Mouse (Mus musculus) B cell, adult 62 days (primary cell): ENCODE measurements around the gene Gm5796. TPM values are rescaled to one million over a fixed set of nuclear protein-coding genes. Genes with fewer than 3 reads are reported as not detected.

Experiments used
- total RNA-seq: library from RNA; stranded (reverse); gene quantifications from 4 replicates; pipeline ENCODE4 v1.2.4, GENCODE M21; 2023

Gene Gm5796
- total RNA-seq = 0.33 TPM in 1 of 4 replicates, not detected in the others

DNA sequence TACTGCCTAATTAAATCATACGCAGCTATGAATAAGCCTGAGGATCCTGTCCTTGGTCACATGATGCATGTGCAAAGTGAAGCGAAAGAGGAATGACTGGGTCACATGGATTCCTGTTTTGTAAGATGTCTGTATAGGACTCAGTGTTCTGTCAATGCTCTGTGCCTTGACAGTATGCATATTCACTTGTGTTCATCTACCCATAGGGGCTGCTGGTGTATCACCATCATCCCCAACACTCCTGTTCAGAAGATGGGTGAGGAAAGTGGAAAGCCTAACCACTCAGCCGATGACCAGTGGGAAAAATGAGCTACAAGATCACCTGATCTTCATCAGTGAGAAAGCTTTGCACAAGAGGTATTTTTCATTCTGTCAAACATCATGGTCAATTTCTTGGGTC, at the start of gene Gm5796:
Gm5796 (plus strand) TSS at position 301 of the 400 bp plus-strand sequence.

DNA sequence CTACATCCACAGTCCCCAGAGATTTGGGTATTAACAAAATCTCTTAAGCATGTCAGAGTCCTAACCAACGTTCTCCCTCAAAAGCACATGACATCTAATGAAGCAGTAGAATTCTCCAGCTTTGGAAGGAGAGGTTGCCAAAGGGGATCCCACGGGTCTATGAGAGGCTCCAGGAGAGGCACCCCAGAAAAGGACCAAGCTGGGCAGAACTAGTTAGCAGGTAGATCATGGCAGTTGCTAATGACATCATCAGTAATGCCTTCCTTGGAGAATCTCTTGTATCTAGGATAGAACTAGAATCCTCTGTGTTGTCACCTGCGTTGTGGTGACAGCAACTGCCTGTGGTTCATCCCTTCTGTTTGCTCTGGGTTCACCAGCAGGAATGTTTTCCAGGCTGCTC, 25.6 kb upstream of the Gm5796 start, which contains the start of gene Gm3099:
Gm3099 (plus strand) TSS at position 301 of the 400 bp plus-strand sequence.

DNA sequence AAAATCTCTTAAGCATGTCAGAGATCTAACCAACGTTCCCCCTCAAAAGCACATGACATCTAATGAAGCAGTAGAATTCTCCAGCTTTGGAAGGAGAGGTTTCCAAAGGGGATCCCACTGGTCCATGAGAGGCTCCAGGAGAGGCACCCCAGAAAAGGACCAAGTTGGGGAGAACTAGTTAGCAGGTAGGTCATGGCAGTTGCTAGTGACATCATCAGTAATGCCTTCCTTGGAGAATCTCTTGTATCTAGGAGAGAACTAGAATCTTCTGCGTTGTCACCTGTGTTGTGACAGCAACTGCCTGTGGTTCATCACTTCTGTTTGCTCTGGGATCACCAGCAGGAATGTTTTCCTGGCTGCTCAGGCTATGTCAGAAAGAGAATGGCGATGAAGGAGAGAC, 60.1 kb downstream of the Gm5796 start, which contains the start of gene Gm3115:
Gm3115 (plus strand) TSS at position 301 of the 400 bp plus-strand sequence.

Other genes starting within 250 kb of the Gm5796 start
- not detected in 4 replicates for gene Gm3002, start 213.9 kb upstream of the Gm5796 start, total RNA-seq
- not detected in 4 replicates for gene Gm3033, start 177.7 kb upstream of the Gm5796 start, total RNA-seq
- not detected in 4 replicates for gene Gm2916, start 139.8 kb upstream of the Gm5796 start, total RNA-seq
- not detected in 4 replicates for gene Gm3029, start 92.2 kb upstream of the Gm5796 start, total RNA-seq
- not detected in 4 replicates for gene Gm3095, start 60.4 kb upstream of the Gm5796 start, total RNA-seq
- not detected in 4 replicates for gene Gm3099, start 25.5 kb upstream of the Gm5796 start, total RNA-seq
- not detected in 4 replicates for gene Gm3115, start 60.2 kb downstream of the Gm5796 start, total RNA-seq
- not detected in 4 replicates for gene Gm8108, start 86.6 kb downstream of the Gm5796 start, total RNA-seq
- not detected in 4 replicates for gene Gm3127, start 141.1 kb downstream of the Gm5796 start, total RNA-seq
- not detected in 4 replicates for gene Gm2974, start 158.6 kb downstream of the Gm5796 start, total RNA-seq
- not detected in 4 replicates for gene Gm3138, start 225.7 kb downstream of the Gm5796 start, total RNA-seq